Mouse (Mus musculus) CH12.LX (cell line): ENCODE data around the gene Metap1. TPM values are rescaled to one million over a fixed set of nuclear protein-coding genes. Genes with fewer than 3 reads are reported as not detected.

ENCODE experiments used
- DNase-seq: peaks from one replicate; pipeline ENCODE4 v3.0.0-alpha.2; 2013; ENCODE audit errors: extremely low read depth
- H3K27ac ChIP-seq: 2 replicates; pipeline ENCODE4 v1.5.1; 2012; ENCODE audit warnings: low read depth, mild to moderate bottlenecking, control low read depth, moderate library complexity; ENCODE audit not compliant: insufficient read depth
- H3K27me3 ChIP-seq: replicated peaks from 2 replicates; pipeline ENCODE3; 2012; ENCODE audit warnings: inconsistent platforms
- H3K36me3 ChIP-seq, 2 experiments: replicated peaks in 1 of 2; 2 replicates each; pipeline versions ENCODE3 to v1.6.1; 2012; ENCODE audit warnings: inconsistent platforms in 1 of 2, low read length in 1 of 2, mild to moderate bottlenecking in 1 of 2, mixed read lengths in 1 of 2, moderate library complexity in 1 of 2; ENCODE audit not compliant: control insufficient read depth in 1 of 2, insufficient read depth in 1 of 2
- H3K4me1 ChIP-seq, 2 experiments: 2 replicates each; pipeline ENCODE4 v1.6.1; 2012; ENCODE audit warnings: inconsistent platforms in 1 of 2, moderate library complexity in 1 of 2; ENCODE audit not compliant: insufficient read depth in 2 of 2, control insufficient read depth in 1 of 2
- H3K4me2 ChIP-seq: 2 replicates; pipeline ENCODE4 v1.6.1; 2012; ENCODE audit warnings: low read depth, mild to moderate bottlenecking, control low read depth; ENCODE audit not compliant: poor library complexity, insufficient read depth, severe bottlenecking
- H3K4me3 ChIP-seq, 3 experiments: fragments of 150-350 bp in 1 of 3; sonication (generic) in 1 of 3; replicated peaks in 1 of 3; 2 replicates each; pipeline versions ENCODE3 to v1.5.1; 2011 to 2012; ENCODE audit warnings: low read depth in 2 of 3, low read length in 2 of 3, mild to moderate bottlenecking in 2 of 3, moderate library complexity in 2 of 3, control low read depth in 1 of 3, improper control_type of control experiment in 1 of 3, inconsistent platforms in 1 of 3, mixed read lengths in 1 of 3; ENCODE audit not compliant: poor library complexity in 1 of 3
- H3K79me2 ChIP-seq: replicated peaks from 2 replicates; pipeline ENCODE4 v1.6.1; 2012; ENCODE audit warnings: mild to moderate bottlenecking, moderate library complexity; ENCODE audit not compliant: control insufficient read depth, poor library complexity, insufficient read depth, severe bottlenecking; ENCODE audit errors: extremely low read depth
- H3K9ac ChIP-seq: 2 replicates; pipeline ENCODE4 v1.6.1; 2012; ENCODE audit warnings: low read depth, mild to moderate bottlenecking, control low read depth, moderate library complexity; ENCODE audit not compliant: insufficient read depth
- H3K9me3 ChIP-seq: replicated peaks from 2 replicates; pipeline ENCODE3; 2012; ENCODE audit warnings: low read length, inconsistent platforms, mixed read lengths
- BHLHE40 ChIP-seq: IDR thresholded peaks from 2 replicates; pipeline ENCODE4 v1.6.1; 2011; ENCODE audit warnings: mild to moderate bottlenecking, low read depth, low read length, improper control_type of control experiment
- CHD1 ChIP-seq: IDR thresholded peaks from 2 replicates; pipeline ENCODE4 v1.6.1; 2012; ENCODE audit warnings: low read depth, low read length, improper control_type of control experiment, inconsistent platforms
- GABPA ChIP-seq: IDR thresholded peaks from 2 replicates; pipeline ENCODE4 v1.6.1; 2012; ENCODE audit warnings: low read depth, low read length, improper control_type of control experiment, inconsistent platforms; ENCODE audit not compliant: insufficient replicate concordance
- JUN ChIP-seq: IDR thresholded peaks from 2 replicates; pipeline ENCODE4 v1.6.1; 2011; ENCODE audit warnings: low read depth, mild to moderate bottlenecking, low read length, improper control_type of control experiment, moderate library complexity; ENCODE audit not compliant: insufficient read depth
- MAFK ChIP-seq: IDR thresholded peaks from 2 replicates; pipeline ENCODE4 v1.6.1; 2011; ENCODE audit warnings: low read length, improper control_type of control experiment; ENCODE audit not compliant: insufficient replicate concordance
- MEF2A ChIP-seq: IDR thresholded peaks from 2 replicates; pipeline ENCODE4 v1.6.1; 2014; ENCODE audit warnings: low read depth, mild to moderate bottlenecking, inconsistent platforms, low read length, improper control_type of control experiment, borderline replicate concordance
- TBP ChIP-seq: conservative IDR thresholded peaks from 2 replicates; pipeline ENCODE4 v1.6.1; 2011; ENCODE audit warnings: low read depth, low read length, improper control_type of control experiment
- dilution Hi-C: fragments of 300-500 bp; cut with MboI; formaldehyde crosslinking; loops from 2 replicates; pipeline ENCODE4 v1.14.3; 2020; ENCODE audit warnings: low sequenced_read_pairs; ENCODE audit not compliant: extremely low pct_unique_long_range_greater_than_20kb, extremely low pct_ligation_motif_present
- in situ Hi-C: fragments of 300-500 bp; cut with MboI; formaldehyde crosslinking; loops from 3 replicates; pipeline ENCODE4 v1.14.3; 2019; ENCODE audit warnings: low sequenced_read_pairs, low pct_ligation_motif_present, low pct_unique_long_range_greater_than_20kb, mixed read lengths
- polyA plus RNA-seq: library from polyadenylated mRNA; unstranded; fragments of >175 nt; gene quantifications from 2 replicates; pipeline ENCODE4 v1.2.1, GENCODE M21; 2012; ENCODE audit warnings: low read depth; ENCODE audit not compliant: insufficient read length
- total RNA-seq, 2 experiments: library from RNA; depleted of rRNA; stranded (reverse); fragments of 300-350 nt in 1 of 2; fragments of >200 nt in 1 of 2; gene quantifications; 2 replicates each; pipeline ENCODE4 v1.2.3; 2012 to 2014

Gene Metap1
- total and polyA plus RNA-seq, 3 experiments = 77.9 to 163 (median 143) TPM

DNA sequence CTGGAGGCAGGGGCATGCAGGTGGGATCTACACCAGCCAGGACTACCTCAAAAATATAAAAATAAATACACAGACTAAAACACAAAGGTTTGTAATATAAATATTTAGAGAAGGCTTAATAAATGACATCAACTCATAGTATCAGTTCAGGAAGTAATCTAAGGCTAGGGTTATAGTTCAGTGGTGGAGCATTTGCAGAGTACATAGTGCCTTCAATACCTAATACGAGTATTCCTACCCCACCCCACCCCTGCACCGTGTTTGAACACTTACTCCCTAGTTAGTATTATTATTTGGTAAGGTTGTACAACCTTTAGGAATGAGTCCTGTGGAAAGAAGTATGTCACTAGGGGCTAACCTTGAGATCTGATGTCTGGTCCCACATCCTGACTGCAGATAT lies 6.1 kb downstream of the Metap1 start:
- peaks cover 3 to 47% of the 10 kb centered on the region in 2 experiments; a peak in 3 of 4 replicates for H3K4me1 ChIP-seq
- dilution Hi-C loops = no loop called here
- H3K9ac ChIP-seq = no peak overlapping the region
- H3K27me3 ChIP-seq = no peaks in the 10 kb centered on the region
- H3K9me3 ChIP-seq = peaks cover 7% of the 10 kb centered on the region
- H3K4me2 ChIP-seq = no peak overlapping the region
- no peak for TF ChIP-seq JUN
- TF ChIP-seq BHLHE40 = no peak
- no peak for TF ChIP-seq CHD1
- peaks cover 76% of the 10 kb centered on the region for H3K79me2 ChIP-seq
- no peak overlapping the region for H3K4me3 ChIP-seq
- in situ Hi-C loops = no loop called here
- no peak overlapping the region for H3K27ac ChIP-seq
- no peak for DNase-seq
- peaks cover 57 to 86% of the 10 kb centered on the region in 2 experiments for H3K36me3 ChIP-seq

DNA sequence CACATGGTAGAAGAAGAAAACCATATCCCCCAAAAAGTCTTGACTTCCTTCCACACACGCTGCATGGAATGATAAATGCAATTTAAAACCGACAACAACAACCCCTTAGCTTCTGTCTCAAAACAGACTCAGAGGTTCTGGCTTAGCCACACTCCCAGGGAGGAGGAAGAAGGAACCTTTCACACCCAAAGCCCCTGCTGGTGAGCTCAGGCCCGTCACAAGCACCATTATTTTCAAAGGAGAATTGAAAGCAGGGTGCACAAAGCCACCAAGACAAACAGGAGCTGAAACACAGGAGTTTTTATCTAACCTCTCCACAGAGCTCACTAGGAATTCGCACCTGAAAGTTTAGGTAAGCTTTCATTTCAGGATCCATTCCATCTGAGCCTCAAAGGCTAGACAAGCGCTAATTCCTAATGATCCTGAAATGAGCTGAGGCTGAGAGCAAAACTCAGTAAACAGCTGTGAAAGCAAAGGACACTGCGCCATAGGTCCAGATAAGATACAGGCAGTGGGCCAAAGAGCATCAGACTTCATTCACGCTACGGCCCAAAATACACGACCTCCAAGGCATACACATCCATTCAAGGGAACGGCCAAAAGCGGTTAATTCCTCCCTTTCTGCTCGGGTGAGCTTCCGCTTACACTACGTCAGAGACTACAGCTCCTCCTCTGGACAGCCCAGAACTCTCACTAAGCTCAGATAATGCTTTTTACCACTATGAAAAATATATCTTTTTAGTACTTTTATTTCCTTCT lies 7.6 kb downstream of the Metap1 start:
- H3K27ac ChIP-seq = no peak overlapping the region
- in situ Hi-C loops = no loop called here
- H3K4me1 ChIP-seq = peaks cover 3 to 32% of the 10 kb centered on the region in 2 experiments; a peak in 3 of 4 replicates
- peaks cover 7% of the 10 kb centered on the region for H3K9me3 ChIP-seq
- no peaks in the 10 kb centered on the region for H3K27me3 ChIP-seq
- TF ChIP-seq MEF2A = no peak
- TF ChIP-seq GABPA = no peak
- no peak overlapping the region for H3K4me3 ChIP-seq
- H3K9ac ChIP-seq = no peak overlapping the region
- DNase-seq = no peak
- peaks cover 55 to 86% of the 10 kb centered on the region in 2 experiments for H3K36me3 ChIP-seq
- no peak overlapping the region for H3K4me2 ChIP-seq
- H3K79me2 ChIP-seq = peaks cover 61% of the 10 kb centered on the region
- dilution Hi-C loops = no loop called here

- no peak overlapping the region for H3K4me3 ChIP-seq
- H3K4me2 ChIP-seq = no peak overlapping the region
- H3K27ac ChIP-seq = no peak overlapping the region
- no peak overlapping the region for H3K9ac ChIP-seq
- peaks cover 54 to 89% of the 10 kb centered on the region in 2 experiments for H3K36me3 ChIP-seq
- TF ChIP-seq TBP = no peak
- TF ChIP-seq MAFK = peak; percentile 46; the same call in 1 of the 2 replicates
- no peak for DNase-seq
- in situ Hi-C loops (no loop called here), dilution Hi-C loops (no loop called here)
- H3K9me3 ChIP-seq = peaks cover under 1% of the 10 kb centered on the region
- no peaks in the 10 kb centered on the region for H3K27me3 ChIP-seq
- peaks cover 0 to 19% of the 10 kb centered on the region in 2 experiments; a peak in 2 of 4 replicates for H3K4me1 ChIP-seq
- H3K79me2 ChIP-seq = peaks cover 50% of the 10 kb centered on the region
These were observed 9.8 kb downstream of the Metap1 start for GRCm38 (mm10) chr3:138479489-138479888.
